Mouse (Mus musculus): ENCODE results near the gene Otogl. TPM values are rescaled to one million over a fixed set of nuclear protein-coding genes. Genes with fewer than 3 reads are reported as not detected.

Otogl gene
- polyA plus RNA-seq, 1 experiment from 2014 or later, result 0.03 TPM

- H3K9ac ChIP-seq (replicated peaks), result no peak overlapping the region
- WGBS, result 86% methylated on average over 7 of the region's 7 CpGs
- no peak for ATAC-seq (ENCODE audit: low FRiP score)
- H3K9me3 ChIP-seq (replicated peaks), result no peaks in the 10 kb centered on the region
- no peak overlapping the region for H3K4me3 ChIP-seq (replicated peaks)
- H3K27me3 ChIP-seq (replicated peaks), result no peaks in the 10 kb centered on the region
- H3K4me2 ChIP-seq, result no peak overlapping the region
- no peak overlapping the region for H3K27ac ChIP-seq (replicated peaks)
- no peaks in the 10 kb centered on the region for H3K4me1 ChIP-seq
- no peaks in the 10 kb centered on the region for H3K36me3 ChIP-seq
These were observed 6.5 kb downstream of the Otogl start for GRCm38 (mm10) chr10:107905274-107906034.

GRCm38 (mm10) chr10:107901958-107902357, 10.0 kb downstream of the Otogl start:
- H3K4me1 ChIP-seq, result no peaks in the 10 kb centered on the region
- no peak overlapping the region for H3K4me3 ChIP-seq (replicated peaks)
- H3K27ac ChIP-seq (replicated peaks), result no peak overlapping the region
- H3K9me3 ChIP-seq (replicated peaks), result no peaks in the 10 kb centered on the region
- WGBS, result 85% methylated on average over 8 of the region's 8 CpGs
- no peak overlapping the region for H3K4me2 ChIP-seq
- ATAC-seq (ENCODE audit: low FRiP score), result no peak
- no peaks in the 10 kb centered on the region for H3K27me3 ChIP-seq (replicated peaks)
- H3K36me3 ChIP-seq, result no peaks in the 10 kb centered on the region
- H3K9ac ChIP-seq (replicated peaks), result no peak overlapping the region

DNA sequence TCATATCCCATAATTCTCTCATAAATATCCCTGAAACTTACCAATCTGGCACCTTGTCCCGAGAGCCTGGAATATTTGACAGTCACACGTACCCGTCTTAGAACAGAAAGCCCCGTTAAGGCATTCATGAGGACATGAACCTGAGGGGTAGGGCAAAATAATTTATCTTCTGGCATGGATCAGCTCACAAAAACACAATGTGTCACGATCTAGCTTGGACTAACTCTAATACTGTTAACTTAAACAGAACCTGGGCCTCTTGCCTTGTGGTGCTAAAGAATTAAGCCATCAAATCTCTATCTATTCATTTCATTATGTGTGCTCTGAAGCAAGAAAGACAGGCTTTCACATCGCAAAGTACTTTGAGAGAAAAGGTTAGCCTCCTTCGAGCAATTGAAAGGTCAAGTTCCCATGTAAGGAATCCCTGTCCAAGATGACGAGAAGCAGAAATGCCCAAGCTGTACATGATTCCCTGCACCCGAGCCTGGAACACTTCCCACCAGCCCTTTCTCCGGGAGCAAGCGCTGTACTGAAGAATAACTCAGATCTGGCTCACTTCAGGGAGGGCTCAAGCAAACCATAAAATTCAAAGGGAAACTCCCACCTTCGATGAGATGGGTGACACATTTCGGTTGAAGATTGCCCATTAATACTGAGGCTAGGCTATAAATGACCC, 10.6 kb downstream of the Otogl start:
- ATAC-seq (ENCODE audit: low FRiP score), result no peak
- H3K9me3 ChIP-seq (replicated peaks), result no peaks in the 10 kb centered on the region
- no peak overlapping the region for H3K4me3 ChIP-seq (replicated peaks)
- H3K27ac ChIP-seq (replicated peaks), result no peak overlapping the region
- H3K4me2 ChIP-seq, result no peak overlapping the region
- no peaks in the 10 kb centered on the region for H3K4me1 ChIP-seq
- H3K9ac ChIP-seq (replicated peaks), result no peak overlapping the region
- H3K36me3 ChIP-seq, result no peaks in the 10 kb centered on the region
- 65% methylated on average over 13 of the region's 13 CpGs for WGBS
- no peaks in the 10 kb centered on the region for H3K27me3 ChIP-seq (replicated peaks)

DNA sequence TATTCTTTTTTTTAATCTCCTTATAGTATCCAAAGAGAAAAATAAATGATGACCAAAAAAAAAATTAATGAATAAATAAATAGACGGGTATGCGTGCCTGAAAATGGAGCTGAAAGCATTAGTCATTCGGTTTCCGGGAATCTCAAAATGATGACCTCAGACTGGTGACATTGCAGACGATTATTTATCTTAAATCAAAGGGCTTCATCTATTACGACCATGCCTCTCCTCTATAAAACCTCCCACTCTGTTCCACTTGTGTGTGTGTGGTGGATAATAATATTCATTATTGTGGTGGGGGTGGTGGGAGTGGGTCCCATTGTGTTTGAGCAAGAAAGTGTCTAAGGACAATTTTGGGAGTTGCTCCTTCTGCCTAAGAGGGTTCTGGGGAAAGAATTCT, 12.0 kb downstream of the Otogl start:
- Histone ChIP-seq H3K4me2 (no peak overlapping the region), H3K4me3 (replicated peaks) (no peak overlapping the region), H3K27me3 (replicated peaks) (no peaks in the 10 kb centered on the region), H3K9ac (replicated peaks) (no peak overlapping the region), H3K27ac (replicated peaks) (no peak overlapping the region), H3K9me3 (replicated peaks) (no peaks in the 10 kb centered on the region), H3K4me1 (no peaks in the 10 kb centered on the region), H3K36me3 (no peaks in the 10 kb centered on the region)
- ATAC-seq (ENCODE audit: low FRiP score), result no peak
- 85% methylated on average over 6 of the region's 6 CpGs for WGBS

DNA sequence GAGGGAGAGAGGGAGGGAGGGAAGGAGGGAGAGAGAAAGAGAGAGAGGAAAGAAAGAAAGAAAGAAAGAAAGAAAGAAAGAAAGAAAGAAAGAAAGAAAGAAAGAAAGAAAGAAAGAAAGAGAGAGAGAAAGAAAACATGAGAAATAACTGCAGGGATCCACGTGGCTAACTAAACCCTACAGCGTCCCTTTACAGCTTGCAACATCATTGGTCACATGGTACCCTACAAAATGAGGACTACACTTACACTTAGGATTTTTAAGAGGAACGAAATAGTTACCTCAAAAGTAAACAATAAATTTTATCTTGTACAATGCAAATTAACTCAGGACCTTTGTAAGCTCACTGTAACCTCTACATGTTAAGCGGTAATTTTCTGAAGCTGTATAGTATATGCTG, 15.8 kb downstream of the Otogl start:
- ATAC-seq (ENCODE audit: low FRiP score), result no peak
- H3K9ac ChIP-seq (replicated peaks), result no peak overlapping the region
- H3K4me2 ChIP-seq, result no peak overlapping the region
- no peaks in the 10 kb centered on the region for H3K27me3 ChIP-seq (replicated peaks)
- no peaks in the 10 kb centered on the region for H3K36me3 ChIP-seq
- no peaks in the 10 kb centered on the region for H3K4me1 ChIP-seq
- no peak overlapping the region for H3K4me3 ChIP-seq (replicated peaks)
- 86% methylated on average over 4 of the region's 4 CpGs for WGBS
- H3K27ac ChIP-seq (replicated peaks), result no peak overlapping the region
- no peaks in the 10 kb centered on the region for H3K9me3 ChIP-seq (replicated peaks)

DNA sequence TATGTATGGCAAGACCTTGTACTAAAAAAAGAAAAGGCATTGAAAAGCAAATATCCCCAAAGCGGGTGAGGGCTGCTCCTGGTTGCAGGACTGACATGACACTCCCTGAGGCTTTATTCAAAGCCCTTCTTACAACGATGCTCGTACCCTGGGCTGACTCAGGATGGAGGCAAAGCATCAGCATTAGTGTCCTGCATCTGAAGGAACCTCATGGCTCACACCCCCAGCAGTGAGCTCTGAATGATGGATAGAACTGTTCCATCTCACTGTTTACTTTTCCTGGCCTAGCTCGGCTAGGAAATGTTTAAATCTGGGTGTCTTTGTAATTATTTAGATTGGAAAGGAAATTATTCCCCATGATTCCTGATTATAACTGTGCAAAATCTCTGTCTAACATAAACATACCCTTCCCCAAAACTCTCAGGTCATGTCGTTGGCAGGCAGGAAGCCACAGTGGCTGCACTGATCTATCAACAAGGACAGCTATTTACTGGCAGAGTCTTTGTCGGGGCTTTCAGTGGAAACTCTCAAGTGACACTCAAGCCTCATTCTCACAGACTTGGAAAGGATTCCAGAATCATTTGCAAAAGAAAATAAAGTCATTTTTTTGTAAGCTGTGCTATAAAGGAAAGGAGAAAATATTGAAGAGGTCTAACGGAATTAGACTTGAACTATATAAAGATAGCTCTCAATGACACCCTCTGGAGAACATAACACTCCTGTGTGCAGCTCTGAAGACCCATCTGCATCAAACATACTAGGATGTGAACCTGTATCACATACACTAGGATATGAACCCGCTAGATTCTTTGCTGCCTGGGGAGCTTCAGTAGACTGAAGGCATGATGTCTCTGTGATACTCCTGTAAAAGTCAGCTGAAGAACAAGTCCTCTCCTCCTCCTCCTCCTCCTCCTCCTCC, 17.0 kb downstream of the Otogl start:
- H3K27ac ChIP-seq (replicated peaks), result no peak overlapping the region
- H3K9me3 ChIP-seq (replicated peaks), result no peaks in the 10 kb centered on the region
- no peaks in the 10 kb centered on the region for H3K4me1 ChIP-seq
- WGBS, result 67% methylated on average over 8 of the region's 8 CpGs
- H3K36me3 ChIP-seq, result no peaks in the 10 kb centered on the region
- H3K9ac ChIP-seq (replicated peaks), result no peak overlapping the region
- no peak overlapping the region for H3K4me2 ChIP-seq
- ATAC-seq (ENCODE audit: low FRiP score), result no peak
- H3K4me3 ChIP-seq (replicated peaks), result no peak overlapping the region
- H3K27me3 ChIP-seq (replicated peaks), result no peaks in the 10 kb centered on the region

GRCm38 (mm10) chr10:107890400-107890799, 21.5 kb downstream of the Otogl start:
- Histone ChIP-seq H3K27ac (replicated peaks) (no peak overlapping the region), H3K27me3 (replicated peaks) (no peaks in the 10 kb centered on the region), H3K9ac (replicated peaks) (no peak overlapping the region), H3K4me3 (replicated peaks) (no peak overlapping the region), H3K4me2 (no peak overlapping the region), H3K4me1 (no peaks in the 10 kb centered on the region), H3K36me3 (no peaks in the 10 kb centered on the region), H3K9me3 (replicated peaks) (no peaks in the 10 kb centered on the region)
- ATAC-seq (ENCODE audit: low FRiP score), result no peak
- WGBS, result 43% methylated on average over 9 of the region's 9 CpGs

- Histone ChIP-seq H3K4me2 (no peak overlapping the region), H3K27me3 (replicated peaks) (no peaks in the 10 kb centered on the region), H3K4me1 (no peaks in the 10 kb centered on the region), H3K9ac (replicated peaks) (no peak overlapping the region), H3K4me3 (replicated peaks) (no peak overlapping the region), H3K36me3 (no peaks in the 10 kb centered on the region), H3K27ac (replicated peaks) (no peak overlapping the region), H3K9me3 (replicated peaks) (no peaks in the 10 kb centered on the region)
- no peak for ATAC-seq (ENCODE audit: low FRiP score)
- 94% methylated on average over 5 of the region's 5 CpGs for WGBS
These were observed 39.4 kb downstream of the Otogl start for GRCm38 (mm10) chr10:107872542-107872941.

DNA sequence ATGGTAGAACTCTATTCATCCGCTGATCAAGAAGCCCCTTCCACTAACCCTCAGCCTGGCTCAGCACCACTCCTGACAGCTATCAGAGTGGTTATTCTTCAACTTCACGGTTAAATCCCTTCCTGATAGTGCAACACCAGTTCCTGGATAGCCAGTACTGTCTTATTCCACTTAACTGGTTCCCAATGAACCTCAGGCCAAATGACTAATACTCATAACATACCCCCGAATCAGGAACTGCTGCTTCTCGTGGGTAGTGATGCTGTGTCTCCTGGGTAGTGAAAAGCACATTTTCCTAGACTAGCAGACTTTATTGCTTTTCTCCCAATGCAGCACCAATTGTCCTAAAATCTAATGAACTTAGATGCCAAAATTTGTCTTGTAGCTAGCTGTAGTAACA, 39.8 kb downstream of the Otogl start:
- 78% methylated on average over 4 of the region's 4 CpGs for WGBS

DNA sequence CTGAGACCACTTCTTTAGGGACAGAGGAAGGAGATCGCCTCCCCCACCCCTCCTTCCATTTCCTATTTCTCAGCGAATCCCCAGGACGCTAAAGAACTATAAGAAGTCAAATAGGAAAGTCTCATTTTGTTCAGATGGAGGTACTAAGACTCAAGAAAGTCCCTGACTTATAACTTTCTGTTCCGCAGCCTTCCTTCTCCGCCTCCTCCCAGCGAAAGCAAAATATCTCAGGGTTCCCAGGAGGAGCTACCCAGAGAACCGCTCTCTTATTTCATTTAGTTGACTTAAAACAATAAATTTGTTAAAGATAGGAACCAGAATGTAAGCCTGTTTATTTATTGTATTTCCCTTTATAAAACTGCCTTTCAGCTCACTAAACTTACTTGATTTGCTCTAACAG, 41.4 kb downstream of the Otogl start:
- no peak overlapping the region for H3K4me3 ChIP-seq (replicated peaks)
- H3K27ac ChIP-seq (replicated peaks), result no peak overlapping the region
- ATAC-seq (ENCODE audit: low FRiP score), result no peak
- 82% methylated on average over 7 of the region's 7 CpGs for WGBS
- H3K27me3 ChIP-seq (replicated peaks), result no peaks in the 10 kb centered on the region
- H3K4me2 ChIP-seq, result no peak overlapping the region
- no peaks in the 10 kb centered on the region for H3K36me3 ChIP-seq
- H3K4me1 ChIP-seq, result no peaks in the 10 kb centered on the region
- no peaks in the 10 kb centered on the region for H3K9me3 ChIP-seq (replicated peaks)
- no peak overlapping the region for H3K9ac ChIP-seq (replicated peaks)

More for the DNA sequence above, 39.8 kb downstream of the Otogl start:
- H3K4me1 ChIP-seq, result no peaks in the 10 kb centered on the region
- H3K4me3 ChIP-seq (replicated peaks), result no peak overlapping the region
- no peak overlapping the region for H3K27ac ChIP-seq (replicated peaks)
- H3K27me3 ChIP-seq (replicated peaks), result no peaks in the 10 kb centered on the region
- no peaks in the 10 kb centered on the region for H3K36me3 ChIP-seq
- no peak overlapping the region for H3K4me2 ChIP-seq
- H3K9me3 ChIP-seq (replicated peaks), result no peaks in the 10 kb centered on the region
- H3K9ac ChIP-seq (replicated peaks), result no peak overlapping the region
- no peak for ATAC-seq (ENCODE audit: low FRiP score)

GRCm38 (mm10) chr10:107868904-107869303, 43.0 kb downstream of the Otogl start:
- Histone ChIP-seq H3K27me3 (replicated peaks) (no peaks in the 10 kb centered on the region), H3K4me3 (replicated peaks) (no peak overlapping the region), H3K4me2 (no peak overlapping the region), H3K36me3 (no peaks in the 10 kb centered on the region), H3K9ac (replicated peaks) (no peak overlapping the region), H3K4me1 (no peaks in the 10 kb centered on the region), H3K27ac (replicated peaks) (no peak overlapping the region), H3K9me3 (replicated peaks) (no peaks in the 10 kb centered on the region)
- 91% methylated on average over 8 of the region's 8 CpGs for WGBS
- no peak for ATAC-seq (ENCODE audit: low FRiP score)

All from neural tube, embryonic 15.5 days (tissue).